Mouse (Mus musculus) urinary bladder, postnatal 36 days (tissue): ENCODE data around the gene Dcaf7.
"Not testable (repeated sequence)": the region's sequence is repeated elsewhere in the genome, so short reads cannot be mapped to it uniquely, and the experiment has no call there.

Source experiments
- DNase-seq, 2 experiments: peaks; one replicate each; pipeline ENCODE4 v3.0.0; 2022; ENCODE audit warnings: low spot score in 2 of 2, mixed read lengths in 1 of 2

Gene Dcaf7

GRCm38 (mm10) chr11:106036548-106037417 lies at the start of gene Dcaf7:
Gene Dcaf7 (plus strand): TSS chr11:106036872.
- peak; percentile 97 for DNase-seq

DNA sequence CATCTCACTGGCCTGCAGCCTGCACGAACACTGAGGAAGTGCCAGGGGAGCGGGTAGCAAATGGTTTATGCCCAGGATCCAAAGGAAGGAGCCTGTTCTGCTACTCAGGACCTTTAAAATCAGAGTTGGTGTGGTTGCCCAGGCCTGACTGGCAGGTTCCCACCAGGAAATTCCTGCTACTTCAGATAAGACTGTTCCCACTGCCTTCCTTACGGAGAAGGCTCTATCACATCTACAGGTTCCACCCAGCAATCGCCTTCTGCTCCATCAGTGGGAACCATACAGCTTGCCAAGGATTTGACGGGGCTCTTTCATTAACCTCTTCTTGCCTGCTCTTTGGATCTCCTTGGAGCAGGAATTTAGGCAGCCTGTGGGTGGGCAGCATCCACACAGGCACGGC lies 49.2 kb upstream of the Dcaf7 start:
- no peak for DNase-seq

DNA sequence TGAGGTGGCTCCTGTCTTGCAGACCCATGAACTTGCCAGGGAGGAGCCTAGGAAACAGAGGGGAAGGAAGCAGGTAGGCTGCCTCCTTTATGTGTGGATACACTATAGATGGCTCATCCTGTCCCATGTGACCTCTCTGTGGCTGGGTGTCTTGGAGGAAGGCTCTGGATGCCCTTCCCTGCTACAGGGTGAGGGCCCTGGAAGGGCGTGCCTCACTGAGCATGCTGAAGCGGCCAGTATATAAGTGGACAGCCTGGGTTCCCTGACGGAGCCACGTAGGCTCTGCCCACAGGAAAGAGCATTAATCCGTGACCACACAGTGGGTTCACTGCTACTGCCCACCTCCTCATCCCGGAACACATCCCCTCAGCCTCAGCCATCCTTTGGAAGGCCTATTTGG lies 47.2 kb upstream of the Dcaf7 start:
- no peak for DNase-seq

DNA sequence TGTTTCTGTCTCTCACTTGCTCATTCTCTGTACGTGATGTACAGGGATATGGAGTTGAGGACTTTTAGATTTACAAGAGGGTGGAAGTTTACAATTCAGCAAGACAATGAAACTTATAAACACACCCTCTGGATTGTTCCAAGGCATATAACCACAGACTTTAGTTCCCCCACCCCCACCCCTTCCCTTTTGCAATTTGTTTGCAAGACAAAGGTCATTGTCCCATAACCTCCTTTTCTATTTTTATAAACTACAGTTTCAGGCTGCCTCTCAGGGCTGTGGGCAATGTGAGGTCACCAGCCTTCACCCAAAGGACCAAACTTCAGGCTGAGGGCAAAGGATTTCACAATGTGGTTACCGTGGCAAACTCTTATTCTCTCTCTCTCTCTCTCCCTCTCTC lies 46.4 kb upstream of the Dcaf7 start:
- DNase-seq = no peak

- no peak for DNase-seq
Observed at GRCm38 (mm10) chr11:105994375-105994774, 42.3 kb upstream of the Dcaf7 start, which contains the start of gene Ace3. Gene Ace3 (plus strand): TSS chr11:105994675.

GRCm38 (mm10) chr11:106000062-106000461 lies 36.6 kb upstream of the Dcaf7 start:
- no peak for DNase-seq

GRCm38 (mm10) chr11:106001718-106002117 lies 35.0 kb upstream of the Dcaf7 start:
- no peak for DNase-seq

- DNase-seq = no peak
Observed at GRCm38 (mm10) chr11:106004576-106004975, 32.1 kb upstream of the Dcaf7 start.

DNA sequence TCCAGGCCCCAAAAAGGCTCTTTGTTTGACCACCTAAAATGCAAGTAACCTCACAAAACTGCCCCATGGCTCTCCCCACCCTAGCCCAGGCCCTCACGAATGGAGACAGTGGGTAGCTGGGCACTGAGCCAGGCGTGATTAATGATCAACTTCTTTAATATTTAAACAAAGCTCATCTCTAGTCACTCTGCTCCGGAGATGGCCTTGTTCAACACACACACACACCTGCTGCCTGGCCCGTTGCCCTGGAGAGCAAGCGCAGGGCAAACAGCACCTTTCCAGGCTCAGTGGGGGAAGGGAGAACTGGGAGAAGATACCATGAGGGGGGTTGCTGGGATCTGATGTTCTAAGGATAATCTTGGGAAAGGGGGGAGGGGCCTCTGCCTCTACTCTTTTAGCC lies 30.7 kb upstream of the Dcaf7 start:
- no peak for DNase-seq

- peak; percentile 55 to 63 for DNase-seq
Observed at GRCm38 (mm10) chr11:106007821-106008220, 28.9 kb upstream of the Dcaf7 start, which contains the start of gene Kcnh6. Gene Kcnh6 (plus strand): TSS chr11:106008124.

DNA sequence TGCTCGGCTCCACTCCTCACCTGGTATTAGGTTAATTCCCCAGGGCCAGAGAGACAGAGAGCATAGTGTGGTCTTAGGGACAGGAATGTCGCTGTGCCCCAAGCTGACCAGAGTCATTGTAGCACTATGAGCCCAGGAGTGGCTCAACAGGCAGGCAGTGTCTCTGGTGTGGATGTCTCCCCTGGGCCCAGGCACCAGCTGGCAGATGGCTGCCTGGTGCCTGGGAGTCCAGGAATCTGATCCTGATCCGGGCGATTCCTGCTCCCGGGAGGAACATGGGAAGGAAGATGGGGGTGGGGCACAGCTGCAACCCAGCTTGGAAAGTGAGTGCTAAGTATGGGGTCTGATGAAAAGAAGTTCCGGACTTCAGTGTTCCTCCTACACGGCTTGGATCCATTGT lies 24.0 kb upstream of the Dcaf7 start:
- no peak for DNase-seq

DNA sequence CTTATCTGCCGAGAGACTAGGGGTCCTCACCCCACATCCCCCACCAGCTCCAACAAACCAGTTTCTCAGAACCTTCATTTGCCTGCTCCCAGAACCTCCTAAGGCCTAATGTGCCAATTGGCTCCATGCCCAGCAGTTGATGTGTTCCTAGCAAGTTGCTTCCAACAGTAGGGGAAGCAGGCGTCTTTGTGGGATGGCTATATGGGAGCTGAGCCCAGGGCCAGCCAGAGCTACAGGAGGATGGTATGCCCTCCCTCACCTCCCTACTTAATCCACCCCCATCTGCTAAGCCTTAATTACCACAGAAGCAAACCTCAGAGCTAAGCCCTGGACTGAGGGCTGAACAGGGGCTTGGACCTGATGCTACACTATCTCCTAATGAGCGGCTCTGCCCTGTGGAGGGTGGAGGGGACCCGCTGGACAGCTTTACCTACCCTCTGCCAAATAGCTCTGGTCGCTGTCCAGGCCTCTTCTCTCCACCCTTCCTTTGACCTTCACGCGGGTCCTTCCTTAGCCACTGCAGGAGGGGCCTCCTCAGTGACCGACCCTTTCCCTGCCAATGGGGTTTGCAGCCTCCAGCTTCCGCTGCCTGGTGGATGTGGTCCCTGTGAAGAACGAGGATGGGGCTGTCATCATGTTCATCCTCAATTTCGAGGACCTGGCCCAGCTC lies 23.0 kb upstream of the Dcaf7 start:
- DNase-seq = peak in 1 of 2 experiments; percentile 24

DNA sequence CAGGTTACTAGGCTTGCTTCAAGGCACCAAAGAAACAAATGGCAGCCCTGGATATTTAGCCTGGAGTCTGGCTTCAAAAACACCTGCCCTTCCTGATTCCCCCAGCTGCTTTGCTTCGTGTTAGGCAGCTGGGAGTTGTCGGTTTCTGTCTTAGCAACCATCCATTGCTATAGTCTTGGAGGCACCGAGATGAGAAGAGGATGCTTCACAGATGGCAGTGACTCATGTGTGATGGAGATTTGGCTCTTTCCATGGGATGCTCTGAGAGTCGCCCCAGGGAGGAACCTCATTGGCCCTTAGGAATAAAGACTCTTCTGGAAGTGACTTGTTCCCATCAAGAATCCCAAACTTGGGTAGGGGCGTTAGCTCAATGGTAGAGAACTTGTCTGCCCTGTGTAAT lies 20.2 kb upstream of the Dcaf7 start:
- DNase-seq = no peak

GRCm38 (mm10) chr11:106020051-106020763 lies 16.5 kb upstream of the Dcaf7 start:
- DNase-seq = no peak

- no peak for DNase-seq
Observed at GRCm38 (mm10) chr11:106025774-106026173, 10.9 kb upstream of the Dcaf7 start.

- DNase-seq = peak in 1 of 2 experiments; percentile 55
Observed at GRCm38 (mm10) chr11:106026465-106027151, 10.1 kb upstream of the Dcaf7 start.

GRCm38 (mm10) chr11:106027607-106028006 lies 9.1 kb upstream of the Dcaf7 start:
- no peak for DNase-seq

- DNase-seq = not testable (repeated sequence)
Observed at GRCm38 (mm10) chr11:106032074-106032473, 4.6 kb upstream of the Dcaf7 start.

DNA sequence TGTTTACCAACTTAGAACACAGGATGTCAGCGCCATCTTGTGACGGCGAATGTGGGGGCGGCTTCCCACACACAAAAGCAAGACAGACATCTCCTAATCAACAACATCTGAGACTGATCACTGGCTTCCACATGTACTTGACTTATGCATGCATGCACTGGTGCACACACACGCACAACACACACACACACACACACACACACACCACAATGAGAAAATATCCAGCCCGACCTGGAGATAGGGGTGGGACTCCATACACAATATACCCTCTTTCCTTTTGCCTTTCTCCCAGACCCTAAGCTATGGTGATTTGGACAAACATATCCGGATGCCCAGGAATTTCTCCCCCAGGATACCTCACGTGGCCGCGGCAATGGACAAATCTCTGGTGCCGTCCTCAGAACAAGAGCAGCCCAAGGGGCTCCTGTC lies 3.2 kb upstream of the Dcaf7 start:
- no peak for DNase-seq

- DNase-seq = no peak
Observed at GRCm38 (mm10) chr11:106034986-106035385, 1.7 kb upstream of the Dcaf7 start.

DNA sequence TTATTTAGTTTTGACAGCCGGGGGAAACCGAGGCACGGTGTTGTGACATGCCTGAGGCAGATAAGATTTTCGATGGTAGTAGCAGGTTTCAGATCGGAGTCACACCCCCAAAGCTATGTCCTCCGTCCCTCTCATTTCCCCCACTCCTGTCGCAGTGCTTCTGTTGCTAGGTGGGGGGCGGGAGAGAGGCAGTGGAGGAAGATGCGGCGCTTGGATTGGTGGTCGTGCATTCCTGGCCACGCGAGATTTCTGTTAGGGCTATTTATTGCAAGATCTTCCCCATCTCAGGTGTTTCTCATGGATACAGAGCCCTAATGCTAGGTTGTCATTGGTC lies 713 bp downstream of the Dcaf7 start:
- no peak for DNase-seq

DNA sequence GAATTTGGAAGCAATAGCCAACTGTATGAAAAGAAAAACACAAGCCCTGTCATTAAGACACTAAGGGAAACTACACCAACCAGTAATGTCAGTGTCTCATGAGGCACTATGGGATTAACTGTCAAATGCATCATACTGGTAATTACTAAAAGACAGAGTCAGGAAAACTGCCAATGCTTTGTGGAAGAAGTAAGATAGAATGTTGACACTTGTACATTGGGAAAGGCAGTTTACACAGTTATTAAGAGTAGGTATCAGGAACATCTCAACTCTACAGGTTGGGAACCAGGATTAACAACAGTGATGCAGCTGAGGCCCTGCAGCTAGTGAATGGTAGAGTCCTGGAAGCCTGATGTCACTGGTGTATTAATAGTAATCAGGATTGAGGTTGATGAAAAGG lies 7.7 kb downstream of the Dcaf7 start:
- no peak for DNase-seq
